Mouse (Mus musculus): ENCODE measurements at regions not wholly inside any gene's neighbourhood (a gene's known extent, or its start where the extent isn't known, plus 50 kb on each side); places are given as distances from the start of the nearest gene placed in this dataset.
A peak's percentile ranks its signal among the peaks of the same experiment; 100 is the strongest.

DNA sequence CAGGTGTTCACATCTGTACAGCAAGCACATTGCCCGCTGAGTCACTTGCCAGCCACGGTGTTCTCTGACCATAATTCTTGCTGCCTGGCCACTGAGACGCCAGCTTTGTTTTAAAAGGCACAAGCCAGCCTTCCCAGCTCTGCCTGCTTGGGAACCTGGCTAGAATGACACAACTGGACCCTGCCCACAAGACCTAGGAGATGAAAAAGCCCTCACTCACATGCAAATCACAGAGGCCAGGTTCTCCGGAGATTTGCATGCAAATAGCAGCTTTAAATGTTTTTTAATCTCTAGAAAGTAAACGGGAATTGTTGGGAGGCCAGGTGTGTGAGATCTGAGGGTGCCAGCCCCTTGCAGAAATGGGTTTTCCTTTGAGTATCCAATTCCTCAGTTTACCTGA is 71.9 kb downstream of the 1810010D01Rik start:
- DNase-seq (ENCODE audit: low read depth, low spot score), result no peak

- DNase-seq (ENCODE audit: low read depth, low spot score), result peak; percentile 52
Observed at GRCm38 (mm10) chr7:145132506-145132905, 75.4 kb downstream of the 1810010D01Rik start.

GRCm38 (mm10) chr7:145131438-145132159 is 76.3 kb downstream of the 1810010D01Rik start:
- DNase-seq (ENCODE audit: low read depth, low spot score), result no peak

DNA sequence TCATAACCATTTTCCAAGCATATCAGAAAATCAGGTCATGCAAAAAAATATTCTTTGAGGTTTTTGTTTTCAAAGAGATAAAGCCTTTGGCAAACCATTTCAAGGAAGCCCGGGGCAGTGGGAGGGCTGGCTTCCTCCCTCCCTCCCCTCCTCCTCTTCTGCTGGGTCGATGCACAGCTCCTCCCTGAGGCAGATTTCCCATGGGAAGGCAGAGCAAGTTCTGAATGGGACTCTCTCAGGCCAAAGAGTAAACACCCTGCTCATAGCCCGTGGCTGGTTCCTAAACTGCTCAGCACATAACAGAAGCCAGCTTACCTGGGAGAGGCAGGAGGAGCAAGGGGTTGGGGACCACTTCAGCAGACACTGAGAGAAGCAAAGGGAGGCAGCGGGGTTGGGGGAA is 77.9 kb downstream of the 1810010D01Rik start:
- no peak for DNase-seq (ENCODE audit: low read depth, low spot score)

DNA sequence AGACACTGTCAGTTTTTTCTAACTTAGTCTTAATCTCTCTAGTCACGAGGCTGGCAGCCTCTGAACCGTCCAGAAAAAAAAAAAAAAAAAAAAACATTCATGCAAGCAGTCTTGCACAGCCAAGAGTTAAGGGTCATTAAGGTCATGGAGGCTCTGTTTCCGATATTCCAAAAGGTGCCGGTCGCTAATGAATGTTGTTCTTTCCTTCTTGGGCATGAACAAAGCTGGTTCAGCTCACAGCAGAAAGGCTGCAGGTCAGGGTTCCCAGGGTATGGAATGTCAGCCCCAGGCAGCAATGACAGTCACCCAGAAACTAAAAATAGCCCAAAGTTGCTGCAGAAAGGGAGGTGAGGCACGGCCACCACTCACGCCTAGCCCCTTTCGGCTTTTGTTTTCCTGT is 80.3 kb downstream of the 1810010D01Rik start:
- DNase-seq (ENCODE audit: low read depth, low spot score), result no peak

DNA sequence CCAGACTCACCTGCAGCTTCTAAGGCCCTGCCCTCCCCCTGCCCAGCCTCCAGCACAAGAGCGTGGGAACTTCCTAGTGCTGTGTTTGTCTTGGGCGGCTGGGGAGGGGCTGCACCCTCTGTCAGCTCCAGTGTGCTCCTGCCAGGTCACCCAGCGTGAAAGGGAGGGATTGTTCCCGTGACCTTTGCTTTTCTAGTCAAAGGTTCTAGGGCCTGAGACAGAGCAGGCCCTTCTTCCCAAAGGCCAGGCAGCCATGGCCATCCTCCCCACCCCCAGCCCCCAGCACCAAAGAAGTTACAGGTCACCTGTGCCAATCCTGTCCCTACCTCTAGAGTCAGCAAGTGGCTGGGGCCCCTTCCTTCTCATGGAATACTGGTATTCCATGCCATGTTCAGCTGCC is 80.7 kb downstream of the 1810010D01Rik start:
- DNase-seq (ENCODE audit: low read depth, low spot score), result no peak

DNA sequence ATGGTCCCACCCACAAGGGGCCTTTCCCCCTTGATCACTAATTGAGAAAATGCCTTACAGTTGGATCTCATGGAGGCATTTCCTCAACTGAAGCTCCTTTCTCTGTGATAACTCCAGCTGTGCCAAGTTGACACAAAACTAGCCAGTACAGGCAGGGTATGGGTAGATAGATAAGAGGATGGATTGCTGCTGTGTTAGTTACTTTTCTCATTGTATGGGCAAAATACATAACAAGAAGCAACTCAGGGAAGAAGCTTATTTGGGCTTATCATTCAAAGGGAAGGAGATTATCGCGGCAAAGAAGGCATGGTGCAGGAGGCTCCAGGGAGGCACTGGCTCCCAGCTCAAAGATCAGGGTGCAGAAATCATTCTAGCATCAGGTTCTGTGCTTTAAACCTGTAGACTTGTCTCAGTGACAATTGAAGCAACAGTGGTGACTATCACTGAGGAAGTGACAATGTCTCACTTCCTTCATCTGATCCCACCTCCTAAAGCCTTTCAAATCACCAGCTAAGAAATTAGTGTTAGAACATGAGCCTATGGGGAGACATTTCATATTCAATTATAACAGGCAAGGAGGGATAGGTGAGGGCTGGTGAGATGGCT is 83.8 kb downstream of the 1810010D01Rik start:
- DNase-seq (ENCODE audit: low read depth, low spot score), result no peak

DNA sequence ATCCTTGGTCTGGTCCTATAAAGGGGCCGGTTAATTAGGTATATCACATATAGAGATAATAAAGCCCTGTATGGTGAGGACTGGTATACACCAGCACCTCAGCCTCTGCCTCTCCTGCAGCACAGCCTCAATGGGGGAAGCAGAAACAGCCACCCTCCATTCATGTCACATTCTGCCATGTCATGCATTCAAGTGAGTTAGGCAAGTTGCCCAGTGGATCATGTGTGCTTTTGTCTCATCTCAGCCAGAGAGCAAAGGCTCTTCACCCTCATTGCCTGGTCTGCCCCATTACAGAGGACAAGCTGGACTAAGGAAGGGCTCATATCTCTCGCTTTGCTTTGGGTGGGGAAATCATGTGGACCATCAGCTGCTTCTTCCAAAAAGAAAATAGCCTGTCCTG is 85.4 kb downstream of the 1810010D01Rik start:
- peak; percentile 76 for DNase-seq (ENCODE audit: low read depth, low spot score)

GRCm38 (mm10) chr7:145118406-145118805 is 89.5 kb downstream of the 1810010D01Rik start:
- DNase-seq (ENCODE audit: low read depth, low spot score), result no peak

DNA sequence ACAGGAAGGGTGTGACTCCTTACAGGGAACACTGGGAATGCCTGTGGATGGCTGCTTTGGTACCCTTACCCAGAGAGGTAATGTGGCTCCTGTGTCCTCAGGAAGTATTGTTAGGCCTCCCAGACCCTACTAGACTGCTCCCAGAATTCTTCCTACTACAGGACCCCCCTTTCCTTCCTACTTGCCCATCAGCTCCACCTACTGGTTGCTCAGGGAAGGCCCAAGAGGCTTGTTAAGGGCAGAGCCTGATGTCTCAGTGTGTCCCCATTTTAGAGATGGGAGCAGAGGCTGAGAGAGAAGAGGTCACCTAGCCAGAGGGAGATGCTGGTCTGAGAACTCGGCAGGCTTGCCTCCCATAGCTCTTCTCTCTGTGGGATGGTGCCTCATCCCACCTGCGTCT is 93.3 kb downstream of the 1810010D01Rik start:
- DNase-seq (ENCODE audit: low read depth, low spot score), result peak; percentile 51

GRCm38 (mm10) chr7:145114145-145114544 is 93.8 kb downstream of the 1810010D01Rik start:
- no peak for DNase-seq (ENCODE audit: low read depth, low spot score)

DNA sequence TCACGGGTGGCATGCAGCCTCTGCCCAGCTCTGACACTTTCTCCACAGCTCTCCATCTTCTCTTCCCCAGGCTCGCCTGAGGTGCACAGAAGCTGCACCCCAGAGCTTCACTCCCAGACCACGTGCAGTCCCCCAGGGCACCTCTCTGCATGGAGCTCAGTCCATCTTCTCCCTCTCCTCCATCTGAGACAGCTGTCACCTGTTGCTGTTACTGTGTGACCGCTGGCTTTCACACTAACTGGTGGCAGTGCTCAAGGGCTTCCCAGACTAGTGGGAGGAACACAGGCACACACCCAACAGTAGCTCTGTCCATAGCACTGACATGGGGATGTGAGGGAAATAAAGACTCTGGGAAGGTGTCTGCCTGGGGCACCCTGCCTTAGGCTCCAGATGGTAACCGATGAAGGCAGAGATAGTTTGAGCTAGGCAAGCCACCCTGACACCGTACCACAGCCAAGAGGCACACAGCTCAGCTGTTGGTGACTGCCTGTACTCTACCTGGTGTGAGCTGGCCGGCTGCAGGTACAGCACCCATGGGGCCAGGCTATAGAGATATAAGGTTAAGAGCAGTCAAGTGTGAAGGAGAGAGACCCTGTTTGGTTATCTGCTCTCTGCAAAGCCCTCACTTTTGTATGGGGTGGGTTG is 94.9 kb downstream of the 1810010D01Rik start:
- no peak for DNase-seq (ENCODE audit: low read depth, low spot score)

DNA sequence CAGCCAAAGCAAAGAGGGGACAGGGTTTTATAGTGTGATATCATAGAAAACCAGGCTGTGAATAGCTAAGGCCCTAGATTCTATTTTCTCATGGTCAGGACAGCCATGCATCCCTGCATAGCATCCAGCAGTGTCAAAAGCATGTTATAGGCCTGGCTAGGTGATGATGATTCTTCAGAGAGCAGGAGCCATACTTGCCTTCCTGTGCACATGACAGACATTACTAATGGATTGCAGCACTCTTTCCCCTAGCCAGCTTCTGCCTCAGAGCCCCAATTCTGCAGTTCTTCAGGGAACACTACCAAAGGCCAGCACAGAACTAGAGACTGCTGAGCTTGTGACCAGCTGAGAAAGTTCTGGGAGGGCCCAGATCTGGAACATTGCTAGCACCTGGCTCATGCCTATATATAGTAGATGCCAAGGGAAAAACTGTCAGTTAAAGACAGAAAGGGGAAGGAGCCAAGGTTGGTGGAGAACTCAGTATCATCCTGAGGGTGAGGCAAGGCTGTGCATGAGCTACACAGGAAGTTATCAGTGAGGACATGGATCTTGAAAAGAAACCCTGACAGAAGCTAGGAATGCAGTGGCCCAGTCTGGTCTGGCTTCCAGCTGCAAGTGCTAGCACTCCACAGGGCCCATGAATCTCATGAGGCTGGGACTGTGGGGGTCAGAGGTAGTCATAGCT is 95.6 kb downstream of the 1810010D01Rik start:
- DNase-seq (ENCODE audit: low read depth, low spot score), result no peak

- peak; percentile 78 for DNase-seq (ENCODE audit: low read depth, low spot score)
Observed at GRCm38 (mm10) chr7:145111252-145112131, 96.4 kb downstream of the 1810010D01Rik start.

GRCm38 (mm10) chr7:145110657-145111251 is 97.2 kb downstream of the 1810010D01Rik start:
- peak; percentile 35 for DNase-seq (ENCODE audit: low read depth, low spot score)

- DNase-seq (ENCODE audit: low read depth, low spot score), result no peak
Observed at GRCm38 (mm10) chr7:145110028-145110427, 97.9 kb downstream of the 1810010D01Rik start.

DNA sequence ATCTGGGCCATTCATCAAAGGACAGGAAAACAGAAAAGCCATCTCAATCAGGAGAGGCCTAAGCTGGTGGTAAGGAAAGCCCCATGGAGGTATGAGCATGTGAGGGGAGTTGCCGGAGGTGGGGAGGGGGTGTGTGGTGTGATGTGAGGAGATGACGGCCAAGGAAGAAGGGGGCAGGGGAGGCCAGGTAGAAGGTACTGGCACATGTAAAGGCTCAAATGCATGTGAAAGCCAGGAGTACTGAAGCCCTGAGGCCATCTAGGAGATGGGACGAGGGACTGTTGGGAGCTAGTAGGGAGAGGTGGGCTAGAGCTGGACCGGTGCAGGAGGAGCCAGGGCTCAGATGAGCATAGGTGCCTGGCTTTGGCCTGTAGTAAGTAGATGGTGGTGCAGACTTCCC is 98.4 kb downstream of the 1810010D01Rik start:
- DNase-seq (ENCODE audit: low read depth, low spot score), result no peak

GRCm38 (mm10) chr7:145108994-145109393 is 98.9 kb downstream of the 1810010D01Rik start:
- no peak for DNase-seq (ENCODE audit: low read depth, low spot score)

DNA sequence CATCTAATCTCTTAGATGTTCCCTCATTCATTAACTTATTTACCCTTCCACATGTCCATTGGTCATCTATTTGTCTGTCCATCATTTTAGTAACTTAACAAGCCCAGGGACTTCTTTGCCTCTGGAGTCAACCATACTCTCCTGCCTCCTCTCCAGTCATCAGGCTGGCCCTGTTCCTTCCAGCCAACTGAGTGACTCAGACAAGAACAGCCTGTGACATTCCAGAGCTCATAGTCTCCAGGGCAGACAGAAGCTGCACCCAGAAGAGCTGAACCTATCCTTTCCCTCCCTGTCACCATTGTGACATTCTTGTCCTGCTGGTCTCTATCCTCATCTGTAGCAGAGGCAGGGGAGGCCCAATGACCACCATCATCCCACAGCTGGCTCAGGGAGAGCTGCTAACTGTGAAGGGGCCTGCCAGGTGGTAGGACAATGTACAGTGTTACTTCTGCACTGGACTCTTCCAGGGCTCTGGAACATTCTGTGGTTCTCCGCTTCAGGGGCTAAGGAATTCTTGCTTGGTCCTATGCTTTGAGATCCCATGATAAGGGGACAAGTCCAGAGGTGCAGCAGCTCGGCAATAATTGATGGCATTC is 100.2 kb downstream of the 1810010D01Rik start:
- DNase-seq (ENCODE audit: low read depth, low spot score), result peak; percentile 56

DNA sequence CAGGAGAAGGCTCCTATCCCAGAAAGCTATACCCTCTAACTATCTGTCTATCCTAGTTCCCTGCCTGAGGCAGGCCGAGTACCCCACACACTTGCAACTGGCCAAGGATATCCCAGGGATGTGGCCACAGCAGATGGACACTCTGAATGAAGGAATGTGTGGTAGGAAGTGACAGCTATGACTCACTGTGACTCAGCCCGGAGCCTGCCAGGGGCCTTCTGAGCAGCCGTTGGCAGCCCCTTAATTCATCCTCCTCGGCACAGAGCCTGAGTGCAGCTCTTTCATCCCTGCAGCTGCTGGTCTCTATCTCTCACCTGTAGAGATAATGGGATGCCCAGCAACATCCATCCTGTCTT is 101.4 kb downstream of the 1810010D01Rik start:
- DNase-seq (ENCODE audit: low read depth, low spot score), result peak; percentile 85

Data from brain, adult 2 months (tissue).